Mouse (Mus musculus): ENCODE data around the gene Tmem125. TPM values are rescaled to one million over a fixed set of nuclear protein-coding genes. Genes with fewer than 3 reads are reported as not detected.
"Not testable (repeated sequence)": the region's sequence is repeated elsewhere in the genome, so short reads cannot be mapped to it uniquely, and the experiment has no call there.

Tmem125 gene
- total and polyA plus RNA-seq, 2 experiments from 2014 or later: 0.29 TPM; not detected in 1

- DNase-seq (peak; percentile 52), ATAC-seq (peak; percentile 74)
- H3K4me1 ChIP-seq (ENCODE audit: insufficient read depth): no peaks in the 10 kb centered on the region
- WGBS: 58% methylated on average over 15 of the region's 15 CpGs
- no peak for TF ChIP-seq CTCF (IDR thresholded peaks at IDR 0.05; ENCODE audit: low read depth)
- no peaks in the 10 kb centered on the region for H3K9me3 ChIP-seq (ENCODE audit: low read length)
- H3K27me3 ChIP-seq (ENCODE audit: insufficient read depth, low read length): no peaks in the 10 kb centered on the region
- H3K4me2 ChIP-seq (ENCODE audit: low read depth): no peak overlapping the region
- no peak overlapping the region for H3K27ac ChIP-seq (ENCODE audit: low read depth, low read length)
- H3K36me3 ChIP-seq (ENCODE audit: insufficient read depth): no peaks in the 10 kb centered on the region
- H3K9ac ChIP-seq: no peak overlapping the region
- no peak overlapping the region for H3K4me3 ChIP-seq (ENCODE audit: low read depth, low read length)
Measured at GRCm38 (mm10) chr4:118571441-118571840, 27.6 kb upstream of the Tmem125 start.

GRCm38 (mm10) chr4:118569320-118569719 is 25.5 kb upstream of the Tmem125 start:
- no peak overlapping the region for H3K9ac ChIP-seq
- H3K9me3 ChIP-seq (ENCODE audit: low read length): no peaks in the 10 kb centered on the region
- ATAC-seq (no peak), DNase-seq (no peak)
- no peak for TF ChIP-seq CTCF (IDR thresholded peaks at IDR 0.05; ENCODE audit: low read depth)
- no peak overlapping the region for H3K27ac ChIP-seq (ENCODE audit: low read depth, low read length)
- WGBS: 72% methylated on average over 22 of the region's 23 CpGs
- H3K4me1 ChIP-seq (ENCODE audit: insufficient read depth): no peaks in the 10 kb centered on the region
- no peak overlapping the region for H3K4me2 ChIP-seq (ENCODE audit: low read depth)
- H3K4me3 ChIP-seq (ENCODE audit: low read depth, low read length): no peak overlapping the region
- no peaks in the 10 kb centered on the region for H3K36me3 ChIP-seq (ENCODE audit: insufficient read depth)
- no peaks in the 10 kb centered on the region for H3K27me3 ChIP-seq (ENCODE audit: insufficient read depth, low read length)

GRCm38 (mm10) chr4:118568709-118569108 is 24.9 kb upstream of the Tmem125 start:
- Histone ChIP-seq H3K4me3 (ENCODE audit: low read depth, low read length) (no peak overlapping the region), H3K9ac (no peak overlapping the region), H3K4me1 (ENCODE audit: insufficient read depth) (no peaks in the 10 kb centered on the region), H3K36me3 (ENCODE audit: insufficient read depth) (no peaks in the 10 kb centered on the region), H3K4me2 (ENCODE audit: low read depth) (no peak overlapping the region), H3K27me3 (ENCODE audit: insufficient read depth, low read length) (no peaks in the 10 kb centered on the region), H3K27ac (ENCODE audit: low read depth, low read length) (no peak overlapping the region), H3K9me3 (ENCODE audit: low read length) (no peaks in the 10 kb centered on the region)
- DNase-seq (no peak), ATAC-seq (no peak)
- TF ChIP-seq CTCF (IDR thresholded peaks at IDR 0.05; ENCODE audit: low read depth): no peak
- WGBS: 86% methylated on average over 10 of the region's 10 CpGs

- no peak overlapping the region for H3K4me2 ChIP-seq (ENCODE audit: low read depth)
- no peaks in the 10 kb centered on the region for H3K9me3 ChIP-seq (ENCODE audit: low read length)
- H3K27ac ChIP-seq (ENCODE audit: low read depth, low read length): no peak overlapping the region
- DNase-seq: peak; percentile 39
- no peaks in the 10 kb centered on the region for H3K4me1 ChIP-seq (ENCODE audit: insufficient read depth)
- ATAC-seq: no peak
- no peak overlapping the region for H3K9ac ChIP-seq
- H3K36me3 ChIP-seq (ENCODE audit: insufficient read depth): no peaks in the 10 kb centered on the region
- TF ChIP-seq CTCF (IDR thresholded peaks at IDR 0.05; ENCODE audit: low read depth): peak; percentile 81
- no peak overlapping the region for H3K4me3 ChIP-seq (ENCODE audit: low read depth, low read length)
- WGBS: 32% methylated on average over 7 of the region's 7 CpGs
- H3K27me3 ChIP-seq (ENCODE audit: insufficient read depth, low read length): no peaks in the 10 kb centered on the region
Measured at GRCm38 (mm10) chr4:118566161-118566676, 22.4 kb upstream of the Tmem125 start.

GRCm38 (mm10) chr4:118564926-118565279 is 21.1 kb upstream of the Tmem125 start:
- 18% methylated on average over 3 of the region's 3 CpGs for whole genome bisulfite sequencing
- H3K4me1 ChIP-seq (ENCODE audit: insufficient read depth): no peaks in the 10 kb centered on the region
- no peak for ATAC-seq

GRCm38 (mm10) chr4:118564062-118564925 is 20.4 kb upstream of the Tmem125 start:
- DNase-seq (peak; percentile 50), ATAC-seq (no peak)
- Histone ChIP-seq H3K36me3 (ENCODE audit: insufficient read depth) (no peaks in the 10 kb centered on the region), H3K9me3 (ENCODE audit: low read length) (no peaks in the 10 kb centered on the region), H3K27ac (ENCODE audit: low read depth, low read length) (no peak overlapping the region), H3K4me2 (ENCODE audit: low read depth) (no peak overlapping the region), H3K27me3 (ENCODE audit: insufficient read depth, low read length) (no peaks in the 10 kb centered on the region), H3K4me1 (ENCODE audit: insufficient read depth) (no peaks in the 10 kb centered on the region), H3K9ac (no peak overlapping the region), H3K4me3 (ENCODE audit: low read depth, low read length) (no peak overlapping the region)
- no peak for TF ChIP-seq CTCF (IDR thresholded peaks at IDR 0.05; ENCODE audit: low read depth)
- WGBS: 60% methylated on average over 13 of the region's 13 CpGs

More at GRCm38 (mm10) chr4:118564926-118565279, 21.1 kb upstream of the Tmem125 start:
- Histone ChIP-seq H3K9ac (no peak overlapping the region), H3K4me2 (ENCODE audit: low read depth) (no peak overlapping the region), H3K36me3 (ENCODE audit: insufficient read depth) (no peaks in the 10 kb centered on the region), H3K9me3 (ENCODE audit: low read length) (no peaks in the 10 kb centered on the region), H3K27ac (ENCODE audit: low read depth, low read length) (no peak overlapping the region), H3K4me3 (ENCODE audit: low read depth, low read length) (no peak overlapping the region), H3K27me3 (ENCODE audit: insufficient read depth, low read length) (no peaks in the 10 kb centered on the region)
- TF ChIP-seq CTCF (IDR thresholded peaks at IDR 0.05; ENCODE audit: low read depth): no peak
- no peak for DNase-seq

- WGBS: 86% methylated on average over 3 of the region's 3 CpGs
- Histone ChIP-seq H3K4me3 (ENCODE audit: low read depth, low read length) (no peak overlapping the region), H3K9me3 (ENCODE audit: low read length) (no peaks in the 10 kb centered on the region), H3K4me1 (ENCODE audit: insufficient read depth) (no peaks in the 10 kb centered on the region), H3K27ac (ENCODE audit: low read depth, low read length) (no peak overlapping the region), H3K9ac (no peak overlapping the region), H3K4me2 (ENCODE audit: low read depth) (no peak overlapping the region), H3K36me3 (ENCODE audit: insufficient read depth) (no peaks in the 10 kb centered on the region), H3K27me3 (ENCODE audit: insufficient read depth, low read length) (no peaks in the 10 kb centered on the region)
- DNase-seq (no peak), ATAC-seq (no peak)
- no peak for TF ChIP-seq CTCF (IDR thresholded peaks at IDR 0.05; ENCODE audit: low read depth)
Measured at GRCm38 (mm10) chr4:118553039-118553649, 9.3 kb upstream of the Tmem125 start.

GRCm38 (mm10) chr4:118548130-118548480 is 4.3 kb upstream of the Tmem125 start:
- not testable (repeated sequence) for DNase-seq; H3K4me1 ChIP-seq (ENCODE audit: insufficient read depth)
- 91% methylated on average over 10 of the region's 10 CpGs for WGBS

GRCm38 (mm10) chr4:118547424-118548129 is 3.7 kb upstream of the Tmem125 start:
- H3K4me1 ChIP-seq (ENCODE audit: insufficient read depth); H3K4me2 ChIP-seq (ENCODE audit: low read depth); H3K4me3 ChIP-seq (ENCODE audit: low read depth, low read length); H3K27me3 ChIP-seq (ENCODE audit: insufficient read depth, low read length); ATAC-seq; H3K9me3 ChIP-seq (ENCODE audit: low read length); H3K9ac ChIP-seq; DNase-seq; H3K36me3 ChIP-seq (ENCODE audit: insufficient read depth); H3K27ac ChIP-seq (ENCODE audit: low read depth, low read length): not testable (repeated sequence)
- 92% methylated on average over 22 of the region's 23 CpGs for WGBS

More at GRCm38 (mm10) chr4:118548130-118548480, 4.3 kb upstream of the Tmem125 start:
- H3K27me3 ChIP-seq (ENCODE audit: insufficient read depth, low read length); H3K4me3 ChIP-seq (ENCODE audit: low read depth, low read length); H3K4me2 ChIP-seq (ENCODE audit: low read depth); H3K9ac ChIP-seq; H3K36me3 ChIP-seq (ENCODE audit: insufficient read depth); H3K27ac ChIP-seq (ENCODE audit: low read depth, low read length); H3K9me3 ChIP-seq (ENCODE audit: low read length); ATAC-seq: not testable (repeated sequence)
